Mouse (Mus musculus): ENCODE data around the gene Arfgap3.

GRCm38 (mm10) chr15:83344157-83344556 lies 5.9 kb downstream of the Arfgap3 start:
- TF ChIP-seq CTCF (IDR thresholded peaks at IDR 0.05; ENCODE audit: low read depth): no peak
- peak; percentile 66 for TF ChIP-seq EP300 (IDR thresholded peaks at IDR 0.05; ENCODE audit: low read depth)

All from liver, embryonic 14.5 days (tissue).